Mouse (Mus musculus): ENCODE measurements at regions not wholly inside any gene's neighbourhood (a gene's known extent, or its start where the extent isn't known, plus 50 kb on each side); places are given as distances from the start of the nearest gene placed in this dataset.

GRCm38 (mm10) chr4:95451831-95452230, 105.5 kb upstream of the Fggy start:
- ATAC-seq (ENCODE audit: low FRiP score, low TSS enrichment) (no peak), DNase-seq (no peak)
- H3K4me3 ChIP-seq (replicated peaks; ENCODE audit: low read depth, low read length), result no peak overlapping the region
- no peak overlapping the region for H3K9ac ChIP-seq (replicated peaks; ENCODE audit: low read length)
- H3K9me3 ChIP-seq (ENCODE audit: control insufficient read depth, low read length), result no peaks in the 10 kb centered on the region
- H3K4me2 ChIP-seq (ENCODE audit: low read length), result no peak overlapping the region
- 91% methylated on average over 3 of the region's 3 CpGs for WGBS
- H3K4me1 ChIP-seq (ENCODE audit: control insufficient read depth, insufficient read depth, low read length), result no peaks in the 10 kb centered on the region
- no peaks in the 10 kb centered on the region for H3K36me3 ChIP-seq (ENCODE audit: control insufficient read depth, insufficient read depth, low read length)
- H3K27ac ChIP-seq (replicated peaks; ENCODE audit: low read depth, low read length), result no peak overlapping the region
- H3K27me3 ChIP-seq (ENCODE audit: control insufficient read depth, insufficient read depth, low read length), result no peaks in the 10 kb centered on the region

GRCm38 (mm10) chr4:95456318-95456717, 101.0 kb upstream of the Fggy start:
- no peak overlapping the region for H3K4me2 ChIP-seq (ENCODE audit: low read length)
- H3K4me1 ChIP-seq (ENCODE audit: control insufficient read depth, insufficient read depth, low read length), result no peaks in the 10 kb centered on the region
- H3K9me3 ChIP-seq (ENCODE audit: control insufficient read depth, low read length), result no peaks in the 10 kb centered on the region
- ATAC-seq (ENCODE audit: low FRiP score, low TSS enrichment) (no peak), DNase-seq (no peak)
- no peaks in the 10 kb centered on the region for H3K36me3 ChIP-seq (ENCODE audit: control insufficient read depth, insufficient read depth, low read length)
- no peaks in the 10 kb centered on the region for H3K27me3 ChIP-seq (ENCODE audit: control insufficient read depth, insufficient read depth, low read length)
- H3K9ac ChIP-seq (replicated peaks; ENCODE audit: low read length), result no peak overlapping the region
- no peak overlapping the region for H3K4me3 ChIP-seq (replicated peaks; ENCODE audit: low read depth, low read length)
- 76% methylated on average over 1 of the region's 1 CpGs for WGBS
- no peak overlapping the region for H3K27ac ChIP-seq (replicated peaks; ENCODE audit: low read depth, low read length)

GRCm38 (mm10) chr4:95456943-95457342, 100.4 kb upstream of the Fggy start:
- no peaks in the 10 kb centered on the region for H3K9me3 ChIP-seq (ENCODE audit: control insufficient read depth, low read length)
- 91% methylated on average over 5 of the region's 5 CpGs for WGBS
- H3K4me3 ChIP-seq (replicated peaks; ENCODE audit: low read depth, low read length), result no peak overlapping the region
- no peaks in the 10 kb centered on the region for H3K27me3 ChIP-seq (ENCODE audit: control insufficient read depth, insufficient read depth, low read length)
- no peak overlapping the region for H3K9ac ChIP-seq (replicated peaks; ENCODE audit: low read length)
- ATAC-seq (ENCODE audit: low FRiP score, low TSS enrichment) (no peak), DNase-seq (no peak)
- H3K27ac ChIP-seq (replicated peaks; ENCODE audit: low read depth, low read length), result no peak overlapping the region
- no peak overlapping the region for H3K4me2 ChIP-seq (ENCODE audit: low read length)
- no peaks in the 10 kb centered on the region for H3K36me3 ChIP-seq (ENCODE audit: control insufficient read depth, insufficient read depth, low read length)
- H3K4me1 ChIP-seq (ENCODE audit: control insufficient read depth, insufficient read depth, low read length), result no peaks in the 10 kb centered on the region

- no peaks in the 10 kb centered on the region for H3K36me3 ChIP-seq (ENCODE audit: control insufficient read depth, insufficient read depth, low read length)
- H3K27ac ChIP-seq (replicated peaks; ENCODE audit: low read depth, low read length), result no peak overlapping the region
- no peaks in the 10 kb centered on the region for H3K4me1 ChIP-seq (ENCODE audit: control insufficient read depth, insufficient read depth, low read length)
- 86% methylated on average over 3 of the region's 3 CpGs for WGBS
- no peaks in the 10 kb centered on the region for H3K9me3 ChIP-seq (ENCODE audit: control insufficient read depth, low read length)
- H3K9ac ChIP-seq (replicated peaks; ENCODE audit: low read length), result no peak overlapping the region
- H3K4me2 ChIP-seq (ENCODE audit: low read length), result no peak overlapping the region
- H3K4me3 ChIP-seq (replicated peaks; ENCODE audit: low read depth, low read length), result no peak overlapping the region
- ATAC-seq (ENCODE audit: low FRiP score, low TSS enrichment) (no peak), DNase-seq (no peak)
- no peaks in the 10 kb centered on the region for H3K27me3 ChIP-seq (ENCODE audit: control insufficient read depth, insufficient read depth, low read length)
These were observed 94.8 kb upstream of the Fggy start for GRCm38 (mm10) chr4:95462476-95462875.

- H3K4me2 ChIP-seq (ENCODE audit: low read length), result no peak overlapping the region
- no peaks in the 10 kb centered on the region for H3K36me3 ChIP-seq (ENCODE audit: control insufficient read depth, insufficient read depth, low read length)
- WGBS, result 83% methylated on average over 8 of the region's 8 CpGs
- H3K27me3 ChIP-seq (ENCODE audit: control insufficient read depth, insufficient read depth, low read length), result no peaks in the 10 kb centered on the region
- ATAC-seq (ENCODE audit: low FRiP score, low TSS enrichment), result no peak
- H3K9ac ChIP-seq (replicated peaks; ENCODE audit: low read length), result no peak overlapping the region
- H3K27ac ChIP-seq (replicated peaks; ENCODE audit: low read depth, low read length), result no peak overlapping the region
- DNase-seq, result no peak
- no peaks in the 10 kb centered on the region for H3K4me1 ChIP-seq (ENCODE audit: control insufficient read depth, insufficient read depth, low read length)
- no peaks in the 10 kb centered on the region for H3K9me3 ChIP-seq (ENCODE audit: control insufficient read depth, low read length)
- no peak overlapping the region for H3K4me3 ChIP-seq (replicated peaks; ENCODE audit: low read depth, low read length)
These were observed 94.1 kb upstream of the Fggy start for GRCm38 (mm10) chr4:95463082-95463825.

GRCm38 (mm10) chr4:95466647-95467046, 90.7 kb upstream of the Fggy start:
- DNase-seq (no peak), ATAC-seq (ENCODE audit: low FRiP score, low TSS enrichment) (no peak)
- WGBS, result 64% methylated on average over 2 of the region's 2 CpGs
- no peak overlapping the region for H3K4me2 ChIP-seq (ENCODE audit: low read length)
- no peak overlapping the region for H3K9ac ChIP-seq (replicated peaks; ENCODE audit: low read length)
- H3K4me3 ChIP-seq (replicated peaks; ENCODE audit: low read depth, low read length), result no peak overlapping the region
- H3K9me3 ChIP-seq (ENCODE audit: control insufficient read depth, low read length), result no peaks in the 10 kb centered on the region
- no peaks in the 10 kb centered on the region for H3K36me3 ChIP-seq (ENCODE audit: control insufficient read depth, insufficient read depth, low read length)
- no peaks in the 10 kb centered on the region for H3K4me1 ChIP-seq (ENCODE audit: control insufficient read depth, insufficient read depth, low read length)
- no peaks in the 10 kb centered on the region for H3K27me3 ChIP-seq (ENCODE audit: control insufficient read depth, insufficient read depth, low read length)
- no peak overlapping the region for H3K27ac ChIP-seq (replicated peaks; ENCODE audit: low read depth, low read length)

- no peak overlapping the region for H3K27ac ChIP-seq (replicated peaks; ENCODE audit: low read depth, low read length)
- DNase-seq (no peak), ATAC-seq (ENCODE audit: low FRiP score, low TSS enrichment) (no peak)
- no peaks in the 10 kb centered on the region for H3K9me3 ChIP-seq (ENCODE audit: control insufficient read depth, low read length)
- H3K4me2 ChIP-seq (ENCODE audit: low read length), result no peak overlapping the region
- H3K27me3 ChIP-seq (ENCODE audit: control insufficient read depth, insufficient read depth, low read length), result no peaks in the 10 kb centered on the region
- WGBS, result 76% methylated on average over 2 of the region's 2 CpGs
- H3K9ac ChIP-seq (replicated peaks; ENCODE audit: low read length), result no peak overlapping the region
- H3K4me3 ChIP-seq (replicated peaks; ENCODE audit: low read depth, low read length), result no peak overlapping the region
- H3K4me1 ChIP-seq (ENCODE audit: control insufficient read depth, insufficient read depth, low read length), result no peaks in the 10 kb centered on the region
- H3K36me3 ChIP-seq (ENCODE audit: control insufficient read depth, insufficient read depth, low read length), result no peaks in the 10 kb centered on the region
These were observed 89.8 kb upstream of the Fggy start for GRCm38 (mm10) chr4:95467526-95467925.

- no peak for ATAC-seq (ENCODE audit: low FRiP score, low TSS enrichment)
- Histone ChIP-seq H3K9me3 (ENCODE audit: control insufficient read depth, low read length) (no peaks in the 10 kb centered on the region), H3K27me3 (ENCODE audit: control insufficient read depth, insufficient read depth, low read length) (no peaks in the 10 kb centered on the region), H3K4me1 (ENCODE audit: control insufficient read depth, insufficient read depth, low read length) (no peaks in the 10 kb centered on the region), H3K27ac (replicated peaks; ENCODE audit: low read depth, low read length) (no peak overlapping the region), H3K4me2 (ENCODE audit: low read length) (no peak overlapping the region), H3K4me3 (replicated peaks; ENCODE audit: low read depth, low read length) (no peak overlapping the region), H3K36me3 (ENCODE audit: control insufficient read depth, insufficient read depth, low read length) (no peaks in the 10 kb centered on the region), H3K9ac (replicated peaks; ENCODE audit: low read length) (no peak overlapping the region)
- DNase-seq, result no peak
- WGBS, result 79% methylated on average over 5 of the region's 5 CpGs
These were observed 82.4 kb upstream of the Fggy start for GRCm38 (mm10) chr4:95474726-95475406.

Data from midbrain, embryonic 14.5 days (tissue).